Mouse (Mus musculus) embryonic facial prominence, embryonic 11.5 days (tissue): ENCODE data around the gene Foxn3. TPM values are rescaled to one million over a fixed set of nuclear protein-coding genes. Genes with fewer than 3 reads are reported as not detected.
A peak's percentile ranks its signal among the peaks of the same experiment; 100 is the strongest.

Experiments
- ATAC-seq: fragments of 200-750 bp; cut with Nextera tagmentation; replicated peaks from 2 replicates; pipeline ENCODE4 v1.8.0; 2017; ENCODE audit warnings: low read depth; ENCODE audit not compliant: insufficient number of reproducible peaks, low FRiP score, low TSS enrichment
- DNase-seq: peaks from one replicate; pipeline ENCODE4 v3.0.0-alpha.2; 2015; ENCODE audit warnings: low spot score
- H3K27ac ChIP-seq: fragments of 300-500 bp; sonication (generic); replicated peaks from 2 replicates; pipeline ENCODE4 v1.5.1; 2014; ENCODE audit warnings: mild to moderate bottlenecking, low read depth, low read length, control low read depth
- H3K27me3 ChIP-seq: fragments of 300-500 bp; sonication (generic); 2 replicates; pipeline ENCODE4 v1.6.1; 2014; ENCODE audit warnings: mild to moderate bottlenecking, low read length, moderate library complexity, mixed read lengths; ENCODE audit not compliant: control insufficient read depth, insufficient read depth
- H3K36me3 ChIP-seq: fragments of 300-500 bp; sonication (generic); replicated peaks from 2 replicates; pipeline ENCODE4 v1.6.1; 2014; ENCODE audit warnings: low read depth, mild to moderate bottlenecking, low read length, moderate library complexity, mixed read lengths; ENCODE audit not compliant: control insufficient read depth, insufficient read depth
- H3K4me1 ChIP-seq: fragments of 300-500 bp; sonication (generic); 2 replicates; pipeline ENCODE4 v1.6.1; 2014; ENCODE audit warnings: low read length, mixed read lengths; ENCODE audit not compliant: control insufficient read depth, insufficient read depth
- H3K4me2 ChIP-seq: fragments of 300-500 bp; sonication (generic); 2 replicates; pipeline ENCODE4 v1.6.1; 2014; ENCODE audit warnings: low read depth, mild to moderate bottlenecking, control low read depth, low read length, moderate library complexity
- H3K4me3 ChIP-seq: fragments of 300-500 bp; sonication (generic); 2 replicates; pipeline ENCODE4 v1.5.1; 2014; ENCODE audit warnings: low read depth, low read length, control low read depth
- H3K9ac ChIP-seq: fragments of 300-500 bp; sonication (generic); replicated peaks from 2 replicates; pipeline ENCODE4 v1.6.1; 2014; ENCODE audit warnings: mild to moderate bottlenecking, control low read depth, low read length
- H3K9me3 ChIP-seq: fragments of 300-500 bp; sonication (generic); replicated peaks from 2 replicates; pipeline ENCODE4 v1.6.1; 2016; ENCODE audit warnings: mild to moderate bottlenecking, low read length, inconsistent platforms, mixed read lengths; ENCODE audit not compliant: control insufficient read depth
- WGBS: fragments of 180-500 bp; shearing (Covaris S2); extraction: QIAGEN DNeasy Blood & Tissue Kit; methylation state at CpG from one replicate; pipeline ENCODE4 v1.1.7; 2014; 5-methylcytosine and 5-hydroxymethylcytosine counted together
- polyA plus RNA-seq: library from polyadenylated mRNA; unstranded; fragments of >200 nt; fragmentation: Nextera tagmentation; extraction: Ambion mirVana; gene quantifications from 2 replicates; pipeline ENCODE4 v1.2.1, GENCODE M21; 2014

The Foxn3 gene
- polyA plus RNA-seq, 1 experiment from 2014 or later: 80.5 TPM

- H3K27ac ChIP-seq: no peak overlapping the region
- no peaks in the 10 kb centered on the region; the same call in 1 of the 2 replicates for H3K4me1 ChIP-seq
- no peak for ATAC-seq
Observed at GRCm38 (mm10) chr12:99338754-99339153, 224.6 kb downstream of the Foxn3 start.

GRCm38 (mm10) chr12:99337171-99337435 lies 226.3 kb downstream of the Foxn3 start:
- Histone ChIP-seq H3K27me3 (no peaks in the 10 kb centered on the region), H3K27ac (no peak overlapping the region), H3K4me3 (no peak overlapping the region), H3K9me3 (no peaks in the 10 kb centered on the region), H3K36me3 (no peaks in the 10 kb centered on the region), H3K4me2 (no peak overlapping the region), H3K4me1 (peaks cover 1% of the 10 kb centered on the region), H3K9ac (no peak overlapping the region)
- DNase-seq: no peak
- 70% methylated on average over 3 of the region's 3 CpGs for WGBS
- ATAC-seq: 0 out of 2 replicates have a peak, but pooled peaks have one; percentile 6

More at GRCm38 (mm10) chr12:99338754-99339153, 224.6 kb downstream of the Foxn3 start:
- no peak overlapping the region for H3K9ac ChIP-seq
- no peaks in the 10 kb centered on the region for H3K36me3 ChIP-seq
- no peaks in the 10 kb centered on the region for H3K9me3 ChIP-seq
- no peak for DNase-seq
- no peak overlapping the region for H3K4me2 ChIP-seq
- no peak overlapping the region for H3K4me3 ChIP-seq
- no peaks in the 10 kb centered on the region for H3K27me3 ChIP-seq
- WGBS: 84% methylated on average over 2 of the region's 2 CpGs

- Histone ChIP-seq H3K27ac (no peak overlapping the region), H3K4me1 (peaks cover 3% of the 10 kb centered on the region), H3K4me2 (no peak overlapping the region), H3K9ac (no peak overlapping the region), H3K36me3 (no peaks in the 10 kb centered on the region), H3K4me3 (no peak overlapping the region), H3K9me3 (no peaks in the 10 kb centered on the region), H3K27me3 (no peaks in the 10 kb centered on the region)
- DNase-seq (peak; percentile 46), ATAC-seq (0 out of 2 replicates have a peak, but pooled peaks have one; percentile 29)
- WGBS: 43% methylated on average over 12 of the region's 12 CpGs
Observed at GRCm38 (mm10) chr12:99336349-99337170, 226.8 kb downstream of the Foxn3 start.

GRCm38 (mm10) chr12:99335628-99336027 lies 227.8 kb downstream of the Foxn3 start:
- H3K9me3 ChIP-seq: no peaks in the 10 kb centered on the region
- DNase-seq (no peak), ATAC-seq (no peak)
- no peak overlapping the region for H3K27ac ChIP-seq
- no peaks in the 10 kb centered on the region for H3K27me3 ChIP-seq
- no peak overlapping the region for H3K9ac ChIP-seq
- 83% methylated on average over 9 of the region's 9 CpGs for WGBS
- no peak overlapping the region for H3K4me3 ChIP-seq
- H3K36me3 ChIP-seq: no peaks in the 10 kb centered on the region
- peaks cover 7% of the 10 kb centered on the region for H3K4me1 ChIP-seq
- H3K4me2 ChIP-seq: no peak overlapping the region

- no peak overlapping the region for H3K27ac ChIP-seq
- peaks cover 13% of the 10 kb centered on the region for H3K4me1 ChIP-seq
- no peaks in the 10 kb centered on the region for H3K27me3 ChIP-seq
- WGBS: 92% methylated on average over 9 of the region's 9 CpGs
- H3K4me3 ChIP-seq: no peak overlapping the region
- DNase-seq (no peak), ATAC-seq (no peak)
- H3K9me3 ChIP-seq: no peaks in the 10 kb centered on the region
- no peak overlapping the region for H3K9ac ChIP-seq
- no peaks in the 10 kb centered on the region for H3K36me3 ChIP-seq
- no peak overlapping the region for H3K4me2 ChIP-seq
Observed at GRCm38 (mm10) chr12:99334026-99334425, 229.4 kb downstream of the Foxn3 start.

GRCm38 (mm10) chr12:99333304-99333968 lies 229.9 kb downstream of the Foxn3 start:
- 82% methylated on average over 20 of the region's 20 CpGs for WGBS
- ATAC-seq (no peak), DNase-seq (no peak)
- H3K4me3 ChIP-seq: no peak overlapping the region
- no peaks in the 10 kb centered on the region for H3K27me3 ChIP-seq
- H3K36me3 ChIP-seq: no peaks in the 10 kb centered on the region
- H3K9ac ChIP-seq: no peak overlapping the region
- no peak overlapping the region for H3K27ac ChIP-seq
- no peaks in the 10 kb centered on the region for H3K9me3 ChIP-seq
- H3K4me1 ChIP-seq: peaks cover 13% of the 10 kb centered on the region
- no peak overlapping the region for H3K4me2 ChIP-seq

GRCm38 (mm10) chr12:99332144-99332807 lies 231.1 kb downstream of the Foxn3 start:
- peaks cover 13% of the 10 kb centered on the region for H3K4me1 ChIP-seq
- ATAC-seq: no peak
- no peaks in the 10 kb centered on the region for H3K27me3 ChIP-seq
- 59% methylated on average over 16 of the region's 16 CpGs for WGBS
- no peak overlapping the region for H3K9ac ChIP-seq
- no peak overlapping the region for H3K4me3 ChIP-seq
- DNase-seq: no peak
- H3K9me3 ChIP-seq: no peaks in the 10 kb centered on the region
- H3K27ac ChIP-seq: no peak overlapping the region; the same call in 1 of the 2 replicates
- no peaks in the 10 kb centered on the region for H3K36me3 ChIP-seq
- no peak overlapping the region for H3K4me2 ChIP-seq
